Mouse (Mus musculus) testis, adult 2 months (tissue): ENCODE measurements around the gene Mrc1.

ENCODE experiments used
- CTCF ChIP-seq: fragments of 200-500 bp; IDR thresholded peaks from 2 replicates; pipeline ENCODE4 v1.5.1; 2012; ENCODE audit warnings: low read depth, mild to moderate bottlenecking, inconsistent platforms, low read length, moderate library complexity; ENCODE audit not compliant: control insufficient read depth, insufficient read depth, insufficient replicate concordance
- POLR2A ChIP-seq: fragments of 200-500 bp; IDR thresholded peaks from 2 replicates; pipeline ENCODE4 v1.6.1; 2012; ENCODE audit warnings: low read depth, mild to moderate bottlenecking, inconsistent platforms, low read length, moderate library complexity; ENCODE audit not compliant: control insufficient read depth

DNA sequence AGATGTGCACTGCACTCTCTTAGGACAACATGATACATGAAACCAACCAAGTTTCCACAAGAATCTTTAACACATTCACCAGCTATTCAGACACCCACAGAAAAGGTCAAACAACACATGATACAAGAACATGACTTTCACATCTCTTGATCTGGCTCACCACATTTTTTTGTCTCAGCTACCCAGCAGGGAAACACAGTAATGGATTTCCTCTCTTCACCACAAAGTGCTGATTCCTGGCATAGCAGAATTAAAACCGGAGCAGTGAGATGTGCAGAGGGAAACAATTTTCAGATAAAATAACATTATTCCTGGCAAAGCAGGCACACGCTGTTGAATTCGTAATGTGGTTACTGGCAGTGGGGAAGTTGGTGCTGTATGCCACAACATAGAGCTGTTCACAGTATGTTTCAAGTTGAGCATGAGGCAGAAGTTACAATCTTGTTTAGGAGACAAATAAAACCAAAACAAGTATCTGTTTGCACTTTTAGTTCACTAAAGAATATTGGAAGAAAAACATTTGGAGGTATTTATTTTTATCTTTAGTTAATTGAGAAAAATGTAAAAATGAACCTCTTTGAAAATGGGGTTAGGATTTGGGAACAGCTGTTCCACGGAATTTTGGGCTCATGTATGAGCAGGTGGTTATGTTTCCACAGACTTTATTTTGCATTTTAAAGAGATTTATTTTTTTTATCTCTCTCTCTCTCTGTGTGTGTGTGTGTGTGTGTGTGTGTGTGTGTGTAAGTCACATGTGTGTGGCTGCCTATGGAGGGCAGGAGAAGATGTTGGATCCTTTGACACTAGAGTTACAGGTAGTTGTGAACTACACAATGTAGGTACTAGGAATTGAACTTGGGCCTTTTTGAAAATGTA is 83.6 kb downstream of the Mrc1 start:
- TF ChIP-seq POLR2A, result no peak
- no peak for TF ChIP-seq CTCF
